Mouse (Mus musculus) brain, embryonic 14.5 days (tissue): ENCODE data around the gene Pp2d1. TPM values are rescaled to one million over a fixed set of nuclear protein-coding genes. Genes with fewer than 3 reads are reported as not detected.
A peak's percentile ranks its signal among the peaks of the same experiment; 100 is the strongest.
"Not testable (repeated sequence)": the region's sequence is repeated elsewhere in the genome, so short reads cannot be mapped to it uniquely, and the experiment has no call there.

ENCODE experiments used
- DNase-seq: peaks from one replicate; pipeline ENCODE4 v3.0.0-alpha.2; 2011; ENCODE audit warnings: low read depth
- CTCF ChIP-seq: fragments of 200-500 bp; IDR thresholded peaks from 2 replicates; pipeline ENCODE4 v1.5.1; 2012; ENCODE audit warnings: inconsistent platforms, mild to moderate bottlenecking, moderate library complexity, borderline replicate concordance; ENCODE audit not compliant: insufficient read depth, insufficient read length; ENCODE audit errors: extremely low read depth
- POLR2A ChIP-seq: fragments of 200-500 bp; IDR thresholded peaks from 2 replicates; pipeline ENCODE4 v1.6.1; 2012; ENCODE audit warnings: mild to moderate bottlenecking, inconsistent platforms, borderline replicate concordance; ENCODE audit not compliant: poor library complexity, insufficient read depth, insufficient read length, severe bottlenecking; ENCODE audit errors: extremely low read depth
- polyA plus RNA-seq: library from polyadenylated mRNA; depleted of rRNA; stranded (reverse); fragments of >200 nt; gene quantifications from 2 replicates; pipeline ENCODE4 v1.2.3, GENCODE M21; 2012; rRNA removed

The Pp2d1 gene
- polyA plus RNA-seq, result 0.03 TPM in 1 of 2 replicates, not detected in the other

- DNase-seq, result not testable (repeated sequence)
These were observed at the start of gene Pp2d1 for GRCm38 (mm10) chr17:53539351-53539750. TSS of gene Pp2d1 (minus strand) at chr17:53539451.

GRCm38 (mm10) chr17:53588097-53588855 lies 49.0 kb upstream of the Pp2d1 start:
- no peak for DNase-seq
- TF ChIP-seq POLR2A (no peak), CTCF (no peak)

- peak; percentile 95 for DNase-seq
- TF ChIP-seq POLR2A (no peak), CTCF (no peak)
These were observed 48.0 kb upstream of the Pp2d1 start for GRCm38 (mm10) chr17:53587074-53587851.

GRCm38 (mm10) chr17:53583846-53584579 lies 44.8 kb upstream of the Pp2d1 start:
- DNase-seq, result peak; percentile 36
- no peak for TF ChIP-seq CTCF

GRCm38 (mm10) chr17:53582805-53583204 lies 43.6 kb upstream of the Pp2d1 start:
- DNase-seq, result no peak
- TF ChIP-seq POLR2A (no peak), CTCF (no peak)

- TF ChIP-seq CTCF, result no peak
- TF ChIP-seq POLR2A, result no peak
- no peak for DNase-seq
These were observed 42.9 kb upstream of the Pp2d1 start for GRCm38 (mm10) chr17:53582026-53582585.

- DNase-seq, result no peak
- no peak for TF ChIP-seq CTCF
- no peak for TF ChIP-seq POLR2A
These were observed 41.0 kb upstream of the Pp2d1 start for GRCm38 (mm10) chr17:53580237-53580636.

GRCm38 (mm10) chr17:53579612-53580011 lies 40.4 kb upstream of the Pp2d1 start:
- TF ChIP-seq CTCF (no peak), POLR2A (no peak)
- no peak for DNase-seq

- no peak for DNase-seq
- TF ChIP-seq CTCF (no peak), POLR2A (no peak)
These were observed 39.5 kb upstream of the Pp2d1 start for GRCm38 (mm10) chr17:53578776-53579175.

GRCm38 (mm10) chr17:53578249-53578648 lies 39.0 kb upstream of the Pp2d1 start:
- TF ChIP-seq CTCF (no peak), POLR2A (no peak)
- no peak for DNase-seq

- TF ChIP-seq CTCF (no peak), POLR2A (no peak)
- no peak for DNase-seq
These were observed 38.5 kb upstream of the Pp2d1 start for GRCm38 (mm10) chr17:53577754-53578153.

- DNase-seq, result no peak
- TF ChIP-seq CTCF, result no peak
- TF ChIP-seq POLR2A, result no peak
These were observed 37.9 kb upstream of the Pp2d1 start for GRCm38 (mm10) chr17:53577151-53577550.
